ENCODE assay signal across 8 mouse cellular contexts in genomic region chr6:136742352-136743118, GRCm38 (mm10). TPM values are rescaled to one million over a fixed set of nuclear protein-coding genes. Genes with fewer than 3 reads are reported as not detected.
DNase-seq lines count a peak whose midpoint lies in the region; ATAC-seq and TF ChIP-seq lines count a peak whose summit lies in the region.

No protein-coding gene starts in this region.

- DNase-seq in CD4-positive helper T cell, adult 2 months (ENCODE audit: low read depth, low spot score) = peak; percentile 84
- DNase-seq in brain, adult 2 months (ENCODE audit: low read depth, low spot score) = peak; percentile 91
- peak; percentile 89 for DNase-seq in kidney, postnatal 14 days
- DNase-seq in liver, embryonic 11.5 days (ENCODE audit: low spot score) = peak; percentile 61
- peak; percentile 93 for DNase-seq in splenic B cell, adult 2 months (ENCODE audit: low read depth, low spot score)

- no peak overlapping the region for H3K27ac ChIP-seq in heart, embryonic 16.5 days (ENCODE audit: low read length)
- H3K27ac ChIP-seq in liver, embryonic 11.5 days (ENCODE audit: low read depth, low read length) = no peak overlapping the region

- H3ac ChIP-seq in myocyte (ENCODE audit: control insufficient read depth, insufficient read length) = no peak overlapping the region

- ATAC-seq in erythroblast, adult 5-6 weeks (replicated peaks; ENCODE audit: low FRiP score, poor library complexity, severe bottlenecking) = peak; percentile 92
- ATAC-seq in heart, embryonic 16.5 days (replicated peaks; ENCODE audit: extremely low read depth, insufficient read depth, low FRiP score) = peak; percentile 63; the same call in 1 of the 2 replicates
- ATAC-seq in liver, embryonic 11.5 days (replicated peaks; ENCODE audit: low FRiP score) = peak; percentile 75

- no peak for TF ChIP-seq POLR2A in myocyte (IDR thresholded peaks at IDR 0.05; ENCODE audit: insufficient read length, low read depth)

- no peaks in the 10 kb centered on the region for H3K79me2 ChIP-seq in myocyte (ENCODE audit: control insufficient read depth, insufficient read depth)

- 35% methylated on average over 10 of the region's 10 CpGs for WGBS in heart, embryonic 16.5 days
- WGBS in liver, embryonic 11.5 days = 36% methylated on average over 10 of the region's 10 CpGs

- no peaks in the 10 kb centered on the region for H3K9me3 ChIP-seq in heart, embryonic 16.5 days (replicated peaks; ENCODE audit: control insufficient read depth, low read length)
- no peaks in the 10 kb centered on the region for H3K9me3 ChIP-seq in liver, embryonic 11.5 days (ENCODE audit: control insufficient read depth, low read length)

- H3K9ac ChIP-seq in heart, embryonic 16.5 days (ENCODE audit: low read length) = no peak overlapping the region
- no peak overlapping the region for H3K9ac ChIP-seq in liver, embryonic 11.5 days (ENCODE audit: low read depth, low read length)

- H3K4me1 ChIP-seq in heart, embryonic 16.5 days (ENCODE audit: control insufficient read depth, insufficient read depth, low read length) = no peaks in the 10 kb centered on the region
- no peaks in the 10 kb centered on the region for H3K4me1 ChIP-seq in liver, embryonic 11.5 days (replicated peaks; ENCODE audit: control insufficient read depth, insufficient read depth, low read length)

- H3K36me3 ChIP-seq in heart, embryonic 16.5 days (ENCODE audit: control insufficient read depth, insufficient read depth) = no peaks in the 10 kb centered on the region
- H3K36me3 ChIP-seq in liver, embryonic 11.5 days (ENCODE audit: control insufficient read depth, insufficient read depth, low read length) = no peaks in the 10 kb centered on the region
- H3K36me3 ChIP-seq in myocyte (ENCODE audit: control insufficient read depth, insufficient read depth) = no peaks in the 10 kb centered on the region
- H3K36me3 ChIP-seq in splenic B cell, adult 2 months (ENCODE audit: control insufficient read depth, insufficient read depth, low read length, poor library complexity, severe bottlenecking) = no peaks in the 10 kb centered on the region

- no peak overlapping the region for H3K4me2 ChIP-seq in heart, embryonic 16.5 days (ENCODE audit: low read depth, low read length)
- H3K4me2 ChIP-seq in liver, embryonic 11.5 days = no peak overlapping the region
- H3K4me2 ChIP-seq in myocyte (ENCODE audit: low read depth) = peak overlapping the region; percentile 56

- no peaks in the 10 kb centered on the region for H3K27me3 ChIP-seq in heart, embryonic 16.5 days (ENCODE audit: control insufficient read depth, insufficient read depth, low read length)
- no peaks in the 10 kb centered on the region for H3K27me3 ChIP-seq in liver, embryonic 11.5 days (replicated peaks; ENCODE audit: control insufficient read depth, insufficient read depth, low read length)
- H3K27me3 ChIP-seq in myocyte (ENCODE audit: control insufficient read depth, insufficient read depth, insufficient read length) = peaks cover 6% of the 10 kb centered on the region
- H3K27me3 ChIP-seq in splenic B cell, adult 2 months (ENCODE audit: control insufficient read depth, insufficient read depth, low read length, poor library complexity, severe bottlenecking) = no peaks in the 10 kb centered on the region

- no peak overlapping the region for H3K4me3 ChIP-seq in heart, embryonic 16.5 days (ENCODE audit: low read length)
- no peak overlapping the region for H3K4me3 ChIP-seq in liver, embryonic 11.5 days (ENCODE audit: low read depth, low read length)
- no peak overlapping the region for H3K4me3 ChIP-seq in myocyte

TF ChIP-seq in myocyte, 11 proteins besides CTCF, POLR2A, EP300 and RAD21:
- TF ChIP-seq TCF12 (IDR thresholded peaks at IDR 0.05; ENCODE audit: insufficient read depth, poor library complexity, severe bottlenecking) (no peak), MAX (IDR thresholded peaks at IDR 0.05; ENCODE audit: low read depth) (no peak), MYOG (IDR thresholded peaks at IDR 0.05; ENCODE audit: control insufficient read depth in 1 of 3, insufficient read depth in 1 of 3, insufficient read length in 2 of 3, low read depth in 2 of 3) (no peak), TCF3 (IDR thresholded peaks at IDR 0.05; ENCODE audit: insufficient read length, low read depth) (no peak), USF1 (IDR thresholded peaks at IDR 0.05; ENCODE audit: low read depth) (no peak), MYOD1 (IDR thresholded peaks at IDR 0.05; ENCODE audit: control insufficient read depth in 1 of 3, insufficient read length in 2 of 3, low read depth in 2 of 3) (no peak), POLR2AphosphoS2 (IDR thresholded peaks at IDR 0.05; ENCODE audit: insufficient read length, low read depth) (no peak), REST (IDR thresholded peaks at IDR 0.05; ENCODE audit: insufficient read depth, insufficient read length) (no peak), SRF (IDR thresholded peaks at IDR 0.05; ENCODE audit: control insufficient read depth, insufficient read length, low read depth) (no peak), CEBPB (IDR thresholded peaks at IDR 0.05; ENCODE audit: insufficient read depth, poor library complexity, severe bottlenecking) (no peak), E2F4 (IDR thresholded peaks at IDR 0.05; ENCODE audit: insufficient read depth) (no peak)

RNA-seq across cellular contexts. Expression of gene Gucy2c, which starts 39.0 kb away (rescaled TPM):
- total RNA-seq in erythroblast, adult 5-6 weeks (2015; ENCODE audit: low replicate concordance) = not detected in 2 replicates
- not detected in 2 replicates for total RNA-seq in erythroblast, adult 5-6 weeks (2017; ENCODE audit: low replicate concordance)
- 0.05 and 0.11 TPM in 2 replicates for polyA plus RNA-seq in heart, embryonic 16.5 days (2015; fragmentation: Nextera tagmentation; extraction: Ambion mirVana)
- 0.08 TPM in 1 of 2 replicates, not detected in the other for polyA plus RNA-seq in liver, embryonic 11.5 days (2014; fragmentation: Nextera tagmentation; extraction: Ambion mirVana)
- 0.01 TPM for polyA plus RNA-seq in myocyte (2012; fragmentation: generic; extraction: Trizol)
